Mouse (Mus musculus): Measurements from ENCODE around the gene Tex44.

DNA sequence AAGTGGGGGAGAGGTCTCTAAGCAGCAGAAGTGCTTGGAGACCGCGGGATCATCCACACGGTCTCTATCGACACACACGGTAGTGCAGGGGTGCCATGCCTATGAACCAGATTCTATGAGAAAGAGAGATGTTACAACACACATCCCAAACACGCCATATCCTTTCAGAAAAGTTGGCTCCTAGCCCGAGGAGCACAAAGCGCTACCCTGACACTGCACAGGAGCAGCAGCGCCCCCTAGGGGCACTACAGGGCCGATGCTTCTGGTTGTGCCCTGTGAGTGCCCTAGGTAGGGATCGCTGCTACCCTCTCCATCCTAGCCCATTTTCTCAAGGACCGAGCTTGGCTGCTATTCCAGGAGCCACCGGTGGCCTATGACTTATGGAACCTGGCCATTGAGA, 45.1 kb upstream of the Tex44 start:
- TF ChIP-seq CTCF (IDR thresholded peaks at IDR 0.05; ENCODE audit: control insufficient read depth, insufficient read depth, insufficient replicate concordance, low read depth, low read length) (peak; percentile 99), POLR2A (IDR thresholded peaks at IDR 0.05; ENCODE audit: control insufficient read depth, low read depth, low read length) (no peak)

Measured in testis, adult 2 months (tissue).